Mouse (Mus musculus): Measurements from ENCODE around the gene Myo9a.

The Myo9a gene

GRCm38 (mm10) chr9:59750267-59751065 is at the start of gene Myo9a, which contains the start of gene Senp8:
Gene Myo9a (plus strand): TSS chr9:59750896.
Gene Senp8 (minus strand): TSS chr9:59750710.
- DNase-seq = peak; percentile 98

- no peak for DNase-seq
Measured at GRCm38 (mm10) chr9:59701094-59701493, 49.6 kb upstream of the Myo9a start.

GRCm38 (mm10) chr9:59703099-59703498 is 47.6 kb upstream of the Myo9a start:
- DNase-seq = no peak

- DNase-seq = no peak
Measured at GRCm38 (mm10) chr9:59706850-59707825, 43.6 kb upstream of the Myo9a start.

GRCm38 (mm10) chr9:59709225-59709624 is 41.5 kb upstream of the Myo9a start:
- DNase-seq = no peak

GRCm38 (mm10) chr9:59716275-59716898 is 34.3 kb upstream of the Myo9a start:
- DNase-seq = no peak

- DNase-seq = no peak
Measured at GRCm38 (mm10) chr9:59718237-59718636, 32.5 kb upstream of the Myo9a start.

GRCm38 (mm10) chr9:59721144-59721543 is 29.6 kb upstream of the Myo9a start:
- no peak for DNase-seq

- peak; percentile 61 for DNase-seq
Measured at GRCm38 (mm10) chr9:59723096-59723657, 27.5 kb upstream of the Myo9a start.

- peak; percentile 70 for DNase-seq
Measured at GRCm38 (mm10) chr9:59723791-59724442, 26.8 kb upstream of the Myo9a start.

GRCm38 (mm10) chr9:59725515-59725914 is 25.2 kb upstream of the Myo9a start:
- no peak for DNase-seq

- DNase-seq = no peak
Measured at GRCm38 (mm10) chr9:59727569-59728286, 23.0 kb upstream of the Myo9a start.

GRCm38 (mm10) chr9:59731136-59731535 is 19.6 kb upstream of the Myo9a start:
- no peak for DNase-seq

GRCm38 (mm10) chr9:59733075-59733474 is 17.6 kb upstream of the Myo9a start:
- no peak for DNase-seq

GRCm38 (mm10) chr9:59735394-59735793 is 15.3 kb upstream of the Myo9a start:
- no peak for DNase-seq

- DNase-seq = no peak
Measured at GRCm38 (mm10) chr9:59740593-59740992, 10.1 kb upstream of the Myo9a start.

- DNase-seq = no peak
Measured at GRCm38 (mm10) chr9:59743903-59744302, 6.8 kb upstream of the Myo9a start.

- no peak for DNase-seq
Measured at GRCm38 (mm10) chr9:59748387-59748786, 2.3 kb upstream of the Myo9a start.

GRCm38 (mm10) chr9:59748969-59749368 is 1.7 kb upstream of the Myo9a start:
- DNase-seq = peak; percentile 48

- no peak for DNase-seq
Measured at GRCm38 (mm10) chr9:59749581-59750265, 973 bp upstream of the Myo9a start.

- peak; percentile 81 for DNase-seq
Measured at GRCm38 (mm10) chr9:59751066-59751581, 428 bp downstream of the Myo9a start.

Measured in layer of hippocampus, adult 9-11 months (tissue).